In the genomic region with DNA sequence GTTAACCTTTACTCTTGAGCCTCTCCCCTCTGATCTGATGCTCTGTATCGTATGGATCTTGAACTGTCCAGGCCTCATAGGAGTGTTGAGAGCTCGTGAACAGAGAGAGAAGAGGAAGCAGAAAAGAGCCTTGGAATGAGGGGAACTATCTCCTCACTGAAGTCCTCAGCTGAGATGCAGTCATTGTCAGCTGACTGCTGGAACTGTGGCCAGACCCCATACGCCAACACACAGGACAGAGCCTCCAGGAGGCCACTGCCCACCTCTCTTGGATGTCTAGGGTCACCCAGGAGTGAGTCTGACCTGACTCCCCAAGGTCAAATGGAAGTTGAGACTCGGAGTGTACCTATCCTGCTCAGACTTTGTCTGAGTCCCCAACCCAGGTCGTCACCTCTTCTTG, we compare ENCODE assay signal across 17 mouse cellular contexts.
DNase-seq lines count a peak whose midpoint lies in the region; ATAC-seq lines count a peak whose summit lies in the region.
"Had no signal": no experiment of that assay in that cellular context is flagged by ENCODE, and none has a peak within 500 bp of the region (broad histone marks: within the 10 kb centered on the region; RNA-seq: fewer than 3 reads in every experiment).

No protein-coding gene starts in this region.

- H3K4me1 ChIP-seq in heart, embryonic 12.5 days (replicated peaks), result peaks cover 67% of the 10 kb centered on the region
- H3K4me1 ChIP-seq in brown adipose tissue, adult 24 weeks (ENCODE audit: control insufficient read depth, insufficient read depth, insufficient read length, low read length), result peaks cover 27% of the 10 kb centered on the region
- H3K4me1 ChIP-seq in heart, embryonic 16.5 days (ENCODE audit: control insufficient read depth, insufficient read depth, low read length), result peaks cover 66% of the 10 kb centered on the region
- H3K4me1 ChIP-seq in intestine, embryonic 15.5 days (replicated peaks), result peaks cover 42% of the 10 kb centered on the region

- peaks cover 37% of the 10 kb centered on the region for H3K36me3 ChIP-seq in heart, embryonic 12.5 days
- H3K36me3 ChIP-seq in heart, embryonic 16.5 days (ENCODE audit: control insufficient read depth, insufficient read depth), result peaks cover 13% of the 10 kb centered on the region; the same call in 1 of the 2 replicates
- H3K36me3 ChIP-seq in intestine, embryonic 15.5 days, result peaks cover 23% of the 10 kb centered on the region

- no peaks in the 10 kb centered on the region for H3K9me3 ChIP-seq in heart, embryonic 12.5 days (replicated peaks)
- H3K9me3 ChIP-seq in heart, embryonic 16.5 days (replicated peaks; ENCODE audit: control insufficient read depth, low read length), result no peaks in the 10 kb centered on the region
- H3K9me3 ChIP-seq in intestine, embryonic 15.5 days, result no peaks in the 10 kb centered on the region
- H3K9me3 ChIP-seq: forebrain, embryonic 10.5 days; limb, embryonic 12.5 days; liver, embryonic 15.5 days; megakaryocyte, embryonic 14.5 days; neural tube, embryonic 13.5 days; stomach, embryonic 15.5 days had no signal

- H3K27ac ChIP-seq in heart, embryonic 12.5 days (ENCODE audit: poor library complexity, severe bottlenecking), result peak overlapping the region; percentile 78
- H3K27ac ChIP-seq in brown adipose tissue, adult 24 weeks (replicated peaks; ENCODE audit: low read depth, low read length), result peak overlapping the region; percentile 66
- peak overlapping the region; percentile 87 for H3K27ac ChIP-seq in heart, embryonic 16.5 days (ENCODE audit: low read length)
- H3K27ac ChIP-seq in intestine, embryonic 15.5 days, result no peak overlapping the region
- H3K27ac ChIP-seq: forebrain, embryonic 10.5 days; hindbrain, embryonic 14.5 days; limb, embryonic 12.5 days; liver, embryonic 15.5 days; neural tube, embryonic 13.5 days; stomach, embryonic 15.5 days had no signal

- peak overlapping the region; percentile 7; the same call in 1 of the 2 replicates for H3K9ac ChIP-seq in heart, embryonic 12.5 days
- peak overlapping the region; percentile 2; the same call in 1 of the 2 replicates for H3K9ac ChIP-seq in heart, embryonic 16.5 days (ENCODE audit: low read length)
- H3K9ac ChIP-seq in intestine, embryonic 15.5 days, result no peak overlapping the region
- H3K9ac ChIP-seq: hindbrain, embryonic 14.5 days; limb, embryonic 12.5 days; liver, embryonic 15.5 days; neural tube, embryonic 13.5 days; stomach, embryonic 15.5 days had no signal

- no peak for ATAC-seq in heart, embryonic 12.5 days (ENCODE audit: insufficient number of reproducible peaks, low FRiP score)
- no peak for ATAC-seq in heart, embryonic 16.5 days (replicated peaks; ENCODE audit: extremely low read depth, insufficient read depth, low FRiP score)
- ATAC-seq in intestine, embryonic 15.5 days, result no peak

- H3K4me3 ChIP-seq in heart, embryonic 12.5 days, result no peak overlapping the region
- no peak overlapping the region for H3K4me3 ChIP-seq in brown adipose tissue, adult 24 weeks (ENCODE audit: insufficient read depth, low read depth, low read length)
- H3K4me3 ChIP-seq in heart, embryonic 16.5 days (ENCODE audit: low read length), result no peak overlapping the region
- no peak overlapping the region for H3K4me3 ChIP-seq in intestine, embryonic 15.5 days (replicated peaks)
- H3K4me3 ChIP-seq: forebrain, embryonic 10.5 days; limb, embryonic 12.5 days; liver, embryonic 15.5 days; neural tube, embryonic 13.5 days; stomach, embryonic 15.5 days had no signal

- WGBS in heart, embryonic 12.5 days, result 57% methylated on average over 5 of the region's 5 CpGs
- WGBS in heart, embryonic 16.5 days, result 52% methylated on average over 5 of the region's 5 CpGs
- 82% methylated on average over 5 of the region's 5 CpGs for WGBS in intestine, embryonic 15.5 days

- DNase-seq in heart, adult 9 months (ENCODE audit: low spot score in 2 of 2), result no peak
- DNase-seq in layer of hippocampus, adult 9-11 months, result peak; percentile 67
- DNase-seq in layer of hippocampus, postnatal 14 days (ENCODE audit: low spot score in 2 of 2), result no peak
- DNase-seq: midbrain, embryonic 14.5 days; spleen, adult 18-20 months; thymus, adult 18-20 months had no signal

- H3K27me3 ChIP-seq in heart, embryonic 12.5 days (replicated peaks), result no peaks in the 10 kb centered on the region
- H3K27me3 ChIP-seq in heart, embryonic 16.5 days (ENCODE audit: control insufficient read depth, insufficient read depth, low read length), result no peaks in the 10 kb centered on the region
- H3K27me3 ChIP-seq in intestine, embryonic 15.5 days (replicated peaks), result no peaks in the 10 kb centered on the region
- H3K27me3 ChIP-seq: limb, embryonic 12.5 days; liver, embryonic 15.5 days; megakaryocyte, embryonic 14.5 days; neural tube, embryonic 13.5 days; stomach, embryonic 15.5 days had no signal

- no peak overlapping the region for H3K4me2 ChIP-seq in heart, embryonic 12.5 days
- no peak overlapping the region for H3K4me2 ChIP-seq in heart, embryonic 16.5 days (ENCODE audit: low read depth, low read length)
- H3K4me2 ChIP-seq in intestine, embryonic 15.5 days (replicated peaks), result no peak overlapping the region
- H3K4me2 ChIP-seq: hindbrain, embryonic 14.5 days; limb, embryonic 12.5 days; liver, embryonic 15.5 days; neural tube, embryonic 13.5 days; stomach, embryonic 15.5 days had no signal
